In genomic region chr12:104071708-104072107, GRCm38 (mm10) we compare ENCODE assay signal across 25 mouse cellular contexts. TPM values are rescaled to one million over a fixed set of nuclear protein-coding genes. Genes with fewer than 3 reads are reported as not detected.
"Had no signal": no experiment of that assay in that cellular context is flagged by ENCODE, and none has a peak within 500 bp of the region (broad histone marks: within the 10 kb centered on the region; RNA-seq: fewer than 3 reads in every experiment).

No protein-coding gene starts in this region.

- H3K9me3 ChIP-seq: liver, embryonic 12.5 days; midbrain, embryonic 10.5 days; midbrain, embryonic 12.5 days; neural tube, embryonic 13.5 days; neural tube, embryonic 15.5 days had no signal

- H3K4me2 ChIP-seq: liver, embryonic 12.5 days; lung, embryonic 14.5 days; midbrain, embryonic 12.5 days; neural tube, embryonic 13.5 days; neural tube, embryonic 15.5 days had no signal

- H3K27ac ChIP-seq: liver, embryonic 12.5 days; liver, embryonic 14.5 days; midbrain, embryonic 10.5 days; midbrain, embryonic 12.5 days; neural tube, embryonic 13.5 days; neural tube, embryonic 15.5 days had no signal

- DNase-seq: lung, adult 18-20 months; lung, embryonic 14.5 days; lung, postnatal 10 days; midbrain, embryonic 14.5 days; retina, postnatal 1 day; right cerebral cortex, postnatal 25 days; thymus, adult 2 months; thymus, postnatal 25 days; thymus, postnatal 4 days had no signal

- H3K27me3 ChIP-seq: liver, embryonic 12.5 days; midbrain, embryonic 12.5 days; neural tube, embryonic 13.5 days; neural tube, embryonic 15.5 days had no signal

- H3K4me3 ChIP-seq: liver, embryonic 12.5 days; midbrain, embryonic 10.5 days; midbrain, embryonic 12.5 days; myocyte; neural tube, embryonic 13.5 days; neural tube, embryonic 15.5 days had no signal

- H3K36me3 ChIP-seq: liver, embryonic 12.5 days; midbrain, embryonic 10.5 days; midbrain, embryonic 12.5 days; neural tube, embryonic 13.5 days; neural tube, embryonic 15.5 days had no signal

- ATAC-seq: liver, embryonic 12.5 days; midbrain, embryonic 16.5 days had no signal

- H3K4me1 ChIP-seq: liver, embryonic 12.5 days; midbrain, embryonic 12.5 days had no signal

- H3K9ac ChIP-seq: liver, embryonic 12.5 days; liver, embryonic 14.5 days; lung, embryonic 14.5 days; midbrain, embryonic 12.5 days; neural tube, embryonic 13.5 days; neural tube, embryonic 15.5 days had no signal

RNA-seq across cellular contexts. Expression of gene Serpina12, which starts 27.5 kb away (rescaled TPM):
- polyA plus RNA-seq: liver, embryonic 12.5 days; lung, embryonic 14.5 days; lung, embryonic 16.5 days; midbrain, embryonic 10.5 days; midbrain, embryonic 12.5 days; midbrain, embryonic 14.5 days; midbrain, embryonic 16.5 days; neural tube, embryonic 11.5 days; neural tube, embryonic 13.5 days; neural tube, embryonic 15.5 days; testis, adult 2 months; urinary bladder, adult 2 months had no signal

RNA-seq across cellular contexts. Expression of gene Serpina5, which starts 29.2 kb away (rescaled TPM):
- total RNA-seq: megakaryocyte, adult 5-6 weeks; megakaryocyte-erythroid progenitor cell, adult 5-6 weeks had no signal
- polyA plus RNA-seq: liver, embryonic 12.5 days; lung, embryonic 14.5 days; lung, embryonic 16.5 days; midbrain, embryonic 10.5 days; midbrain, embryonic 12.5 days; midbrain, embryonic 14.5 days; midbrain, embryonic 16.5 days; myocyte; neural tube, embryonic 11.5 days; neural tube, embryonic 13.5 days; neural tube, embryonic 15.5 days; spleen, adult 2 months; urinary bladder, adult 2 months had no signal

RNA-seq across cellular contexts. Expression of gene Serpina3a, which starts 40.8 kb away (rescaled TPM):
- total RNA-seq: megakaryocyte, adult 5-6 weeks; megakaryocyte-erythroid progenitor cell, adult 5-6 weeks had no signal
- polyA plus RNA-seq: liver, embryonic 12.5 days; liver, embryonic 14.5 days; liver, embryonic 16.5 days; lung, embryonic 14.5 days; lung, embryonic 16.5 days; midbrain, embryonic 10.5 days; midbrain, embryonic 12.5 days; midbrain, embryonic 14.5 days; midbrain, embryonic 16.5 days; myocyte; neural tube, embryonic 11.5 days; neural tube, embryonic 13.5 days; neural tube, embryonic 15.5 days; spleen, adult 2 months; thymus, adult 2 months; urinary bladder, adult 2 months had no signal

RNA-seq across cellular contexts. Expression of gene Serpina3b, which starts 56.1 kb away (rescaled TPM):
- total RNA-seq: megakaryocyte, adult 5-6 weeks; megakaryocyte-erythroid progenitor cell, adult 5-6 weeks had no signal
- polyA plus RNA-seq: lung, embryonic 14.5 days; lung, embryonic 16.5 days; midbrain, embryonic 10.5 days; midbrain, embryonic 12.5 days; midbrain, embryonic 14.5 days; midbrain, embryonic 16.5 days; myocyte; neural tube, embryonic 11.5 days; neural tube, embryonic 13.5 days; neural tube, embryonic 15.5 days had no signal

RNA-seq across cellular contexts. Expression of gene Serpina9, which starts 58.2 kb away (rescaled TPM):
- total RNA-seq: megakaryocyte, adult 5-6 weeks; megakaryocyte-erythroid progenitor cell, adult 5-6 weeks had no signal
- polyA plus RNA-seq: liver, embryonic 12.5 days; liver, embryonic 14.5 days; liver, embryonic 16.5 days; lung, embryonic 14.5 days; midbrain, embryonic 10.5 days; midbrain, embryonic 14.5 days; midbrain, embryonic 16.5 days; neural tube, embryonic 11.5 days; neural tube, embryonic 13.5 days; neural tube, embryonic 15.5 days; spleen, adult 2 months; urinary bladder, adult 2 months had no signal
